Mouse (Mus musculus) midbrain, embryonic 11.5 days (tissue): ENCODE measurements around the gene Pigm. TPM values are rescaled to one million over a fixed set of nuclear protein-coding genes. Genes with fewer than 3 reads are reported as not detected.

Experiments used
- ATAC-seq: fragments of 200-750 bp; cut with Nextera tagmentation; 2 replicates; pipeline ENCODE4 v1.8.0; 2017; ENCODE audit warnings: moderate TSS enrichment, moderate library complexity; ENCODE audit not compliant: low FRiP score
- DNase-seq: peaks from one replicate; pipeline ENCODE4 v3.0.0; 2015; ENCODE audit warnings: low spot score; ENCODE audit errors: missing footprints
- H3K27ac ChIP-seq: fragments of 300-500 bp; sonication (generic); 2 replicates; pipeline ENCODE4 v1.5.1; 2014; ENCODE audit warnings: low read depth, low read length
- H3K27me3 ChIP-seq: fragments of 300-500 bp; sonication (generic); 2 replicates; pipeline ENCODE4 v1.6.1; 2014; ENCODE audit warnings: mild to moderate bottlenecking, low read length, moderate library complexity, mixed read lengths; ENCODE audit not compliant: control insufficient read depth, insufficient read depth
- H3K36me3 ChIP-seq: fragments of 300-500 bp; sonication (generic); 2 replicates; pipeline ENCODE4 v1.6.1; 2014; ENCODE audit warnings: mild to moderate bottlenecking, low read length, moderate library complexity, mixed read lengths; ENCODE audit not compliant: control insufficient read depth, insufficient read depth
- H3K4me1 ChIP-seq: fragments of 300-500 bp; sonication (generic); 2 replicates; pipeline ENCODE4 v1.6.1; 2014; ENCODE audit warnings: low read length; ENCODE audit not compliant: control insufficient read depth, insufficient read depth
- H3K4me2 ChIP-seq: fragments of 300-500 bp; sonication (generic); 2 replicates; pipeline ENCODE4 v1.6.1; 2014; ENCODE audit warnings: mild to moderate bottlenecking, moderate library complexity
- H3K4me3 ChIP-seq: fragments of 300-500 bp; sonication (generic); 2 replicates; pipeline ENCODE4 v1.5.1; 2014; ENCODE audit warnings: low read depth, low read length
- H3K9ac ChIP-seq: fragments of 300-500 bp; sonication (generic); 2 replicates; pipeline ENCODE4 v1.6.1; 2014; ENCODE audit warnings: low read length
- H3K9me3 ChIP-seq: fragments of 300-500 bp; sonication (generic); 2 replicates; pipeline ENCODE4 v1.6.1; 2016; ENCODE audit warnings: low read length; ENCODE audit not compliant: control insufficient read depth
- WGBS: fragments of 180-500 bp; shearing (Covaris S2); extraction: QIAGEN DNeasy Blood & Tissue Kit; methylation state at CpG from one replicate; pipeline ENCODE4 v1.1.7; 2014; 5-methylcytosine and 5-hydroxymethylcytosine counted together
- polyA plus RNA-seq: library from polyadenylated mRNA; unstranded; fragments of >200 nt; fragmentation: Nextera tagmentation; extraction: Ambion mirVana; gene quantifications from 2 replicates; pipeline ENCODE4 v1.2.1, GENCODE M21; 2014

The Pigm gene
- polyA plus RNA-seq, 1 experiment from 2014 or later = 11.0 TPM

DNA sequence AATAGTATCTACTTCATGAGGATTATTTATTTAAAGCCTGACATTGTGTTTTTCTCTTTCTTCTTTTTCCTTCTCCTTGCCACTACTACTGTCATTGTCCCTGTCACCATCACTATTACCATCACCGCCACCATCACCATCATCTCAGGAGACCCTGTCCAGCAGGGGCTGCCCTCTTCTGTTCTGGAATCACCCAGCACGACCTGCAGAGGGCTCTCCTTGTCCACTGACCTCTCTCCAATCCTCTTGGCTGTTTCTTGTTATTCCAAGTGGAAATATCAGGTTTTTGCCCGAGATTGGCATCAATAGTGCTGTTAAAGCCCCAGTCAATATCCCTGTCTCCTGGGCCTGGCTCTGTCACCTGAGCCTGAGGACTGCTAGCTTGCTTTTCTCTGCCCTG lies 42.8 kb upstream of the Pigm start:
- Histone ChIP-seq H3K4me1 (peaks cover 11% of the 10 kb centered on the region), H3K4me3 (no peak overlapping the region), H3K27ac (no peak overlapping the region), H3K9ac (no peak overlapping the region), H3K4me2 (no peak overlapping the region), H3K27me3 (peaks cover 5% of the 10 kb centered on the region; the same call in 1 of the 2 replicates), H3K9me3 (no peaks in the 10 kb centered on the region), H3K36me3 (no peaks in the 10 kb centered on the region)
- ATAC-seq (peak; percentile 65; the same call in 1 of the 2 replicates), DNase-seq (no peak)
- WGBS = 10% methylated on average over 3 of the region's 3 CpGs

DNA sequence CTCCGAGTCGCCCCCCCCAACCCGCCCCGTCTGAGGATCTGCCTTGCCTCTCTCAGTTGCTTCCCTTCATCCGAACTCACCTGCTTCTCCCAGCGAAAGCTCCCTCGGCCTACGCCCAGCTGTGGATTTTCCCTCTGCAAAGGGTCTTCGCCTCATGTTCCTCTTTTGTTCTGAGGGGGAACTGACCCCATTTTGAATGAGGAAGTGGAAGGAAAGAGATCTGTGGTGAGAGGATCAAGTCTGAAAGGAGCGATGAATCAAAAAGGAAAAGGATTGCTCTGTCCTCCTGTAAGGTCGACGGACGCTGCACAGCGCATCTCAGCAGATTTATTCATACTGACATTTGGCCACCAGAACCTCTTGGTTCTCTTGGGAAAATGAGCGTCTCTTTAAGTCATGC lies 40.5 kb upstream of the Pigm start:
- Histone ChIP-seq H3K9ac (no peak overlapping the region), H3K27me3 (peaks cover 2% of the 10 kb centered on the region; the same call in 1 of the 2 replicates), H3K9me3 (no peaks in the 10 kb centered on the region), H3K4me3 (no peak overlapping the region), H3K36me3 (no peaks in the 10 kb centered on the region), H3K4me1 (peaks cover 8% of the 10 kb centered on the region; the same call in 1 of the 2 replicates), H3K4me2 (no peak overlapping the region), H3K27ac (no peak overlapping the region)
- ATAC-seq (no peak), DNase-seq (no peak)
- 82% methylated on average over 15 of the region's 15 CpGs for WGBS

DNA sequence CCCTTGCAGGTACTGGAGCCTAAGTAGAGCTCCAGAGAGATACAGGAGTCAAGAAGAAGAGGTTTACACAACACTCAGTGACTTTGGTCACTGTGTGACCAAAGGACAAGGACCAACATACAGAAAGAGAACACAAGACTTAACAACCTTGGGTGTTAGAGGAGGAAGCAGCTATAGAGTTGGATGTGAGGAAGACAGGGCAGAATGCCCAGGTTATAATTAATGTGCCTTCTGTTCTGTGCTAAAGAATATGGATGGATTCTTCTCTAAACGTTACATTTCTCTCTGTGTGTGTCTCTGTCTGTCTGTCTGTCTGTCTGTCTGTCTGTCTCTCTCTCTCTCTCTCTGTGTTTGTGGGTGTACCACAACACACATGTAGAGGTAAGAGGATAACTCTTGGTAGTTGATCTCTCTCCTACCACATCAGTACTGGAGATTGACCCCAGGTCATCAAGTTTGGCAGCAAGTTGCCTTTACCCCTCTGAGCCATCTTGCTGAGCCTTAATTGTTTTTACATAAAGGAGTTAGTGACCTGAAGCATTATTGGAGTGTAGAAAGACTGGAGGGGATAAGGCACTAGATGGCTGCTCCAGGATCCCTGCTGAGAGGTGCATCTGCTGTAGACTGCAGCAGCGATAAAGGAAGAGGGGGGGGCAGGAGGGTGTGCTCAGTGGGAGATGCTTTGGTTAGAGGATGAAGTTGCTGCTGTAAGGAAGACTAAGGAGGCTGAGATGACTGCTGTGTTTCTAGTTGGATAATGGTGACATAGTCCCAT lies 38.7 kb upstream of the Pigm start:
- Histone ChIP-seq H3K27me3 (peaks cover 3% of the 10 kb centered on the region), H3K4me2 (no peak overlapping the region), H3K9me3 (no peaks in the 10 kb centered on the region), H3K4me1 (peaks cover 8% of the 10 kb centered on the region), H3K27ac (no peak overlapping the region), H3K36me3 (no peaks in the 10 kb centered on the region), H3K4me3 (no peak overlapping the region), H3K9ac (no peak overlapping the region)
- DNase-seq = no peak
- WGBS = 29% methylated on average over 2 of the region's 2 CpGs
- no peak for ATAC-seq

DNA sequence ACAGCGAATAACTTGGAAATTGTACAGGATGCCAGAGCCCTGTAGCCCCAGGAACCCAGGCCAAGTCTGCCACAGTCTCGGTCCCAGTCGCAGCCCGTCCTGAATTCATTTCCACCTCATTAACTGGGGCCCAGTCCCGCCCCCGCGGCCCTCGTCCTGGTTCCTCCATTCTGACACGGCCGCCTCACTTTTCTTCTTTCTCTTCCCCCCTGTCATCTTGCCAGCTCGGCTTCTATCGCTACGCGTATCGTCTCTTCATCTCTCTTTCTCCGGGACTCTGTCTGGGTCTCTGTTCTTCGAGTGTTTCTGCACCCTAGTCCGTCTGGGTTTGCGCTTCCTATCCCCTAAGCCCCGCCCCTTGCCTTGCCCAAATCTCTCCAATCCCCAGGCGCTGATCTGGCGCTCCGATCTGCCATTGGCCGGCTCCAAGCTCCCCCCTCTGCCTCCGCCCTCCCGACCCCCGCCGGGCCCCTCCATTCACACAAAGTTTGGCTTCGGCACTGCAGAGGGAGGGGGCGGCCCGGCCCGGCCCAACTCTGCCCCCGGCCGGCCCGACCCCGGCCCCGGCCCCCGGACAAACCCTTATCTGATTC lies 35.5 kb upstream of the Pigm start, which contains the start of gene Kcnj10:
Gene Kcnj10 (plus strand): TSS at position 482 of the 593 bp plus-strand sequence.
- Histone ChIP-seq H3K4me1 (peaks cover 8% of the 10 kb centered on the region), H3K4me3 (peak within 1 kb of the TSS; percentile 39), H3K27ac (no peak within 1 kb of the TSS), H3K27me3 (peaks cover 6% of the 10 kb centered on the region), H3K36me3 (no peaks in the 10 kb centered on the region), H3K4me2 (peak within 1 kb of the TSS; percentile 57), H3K9ac (peak within 1 kb of the TSS; percentile 43), H3K9me3 (no peaks in the 10 kb centered on the region)
- peak; percentile 97 for DNase-seq
- peak; percentile 95 for ATAC-seq
- under 1% methylated on average over 38 of the region's 38 CpGs for WGBS

DNA sequence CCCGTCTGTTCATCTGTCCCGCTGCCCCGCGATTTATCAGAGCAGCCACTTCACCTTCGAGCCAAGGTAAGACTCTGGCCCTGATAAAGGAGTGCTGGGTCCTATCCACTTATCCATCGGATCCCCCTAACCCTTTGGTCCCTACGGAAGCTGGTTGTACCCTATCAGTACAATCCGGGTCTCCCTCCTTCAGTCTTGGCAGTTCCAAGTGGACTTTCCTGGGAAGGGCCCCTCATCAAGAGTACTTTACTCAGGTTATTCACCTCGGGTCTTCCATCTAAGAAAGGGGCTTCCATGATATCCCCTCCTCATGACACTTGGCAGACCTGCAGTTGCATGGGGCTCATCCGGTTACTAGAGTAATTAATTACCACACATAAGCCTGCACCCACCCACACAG lies 35.0 kb upstream of the Pigm start:
- H3K27ac ChIP-seq = no peak overlapping the region
- peaks cover 8% of the 10 kb centered on the region for H3K4me1 ChIP-seq
- no peaks in the 10 kb centered on the region for H3K36me3 ChIP-seq
- ATAC-seq (no peak), DNase-seq (peak; percentile 92)
- peaks cover 6% of the 10 kb centered on the region for H3K27me3 ChIP-seq
- H3K9ac ChIP-seq = peak overlapping the region; percentile 43; the same call in 1 of the 2 replicates
- peak overlapping the region; percentile 39 for H3K4me3 ChIP-seq
- H3K9me3 ChIP-seq = no peaks in the 10 kb centered on the region
- H3K4me2 ChIP-seq = peak overlapping the region; percentile 57
- WGBS = 18% methylated on average over 10 of the region's 10 CpGs

DNA sequence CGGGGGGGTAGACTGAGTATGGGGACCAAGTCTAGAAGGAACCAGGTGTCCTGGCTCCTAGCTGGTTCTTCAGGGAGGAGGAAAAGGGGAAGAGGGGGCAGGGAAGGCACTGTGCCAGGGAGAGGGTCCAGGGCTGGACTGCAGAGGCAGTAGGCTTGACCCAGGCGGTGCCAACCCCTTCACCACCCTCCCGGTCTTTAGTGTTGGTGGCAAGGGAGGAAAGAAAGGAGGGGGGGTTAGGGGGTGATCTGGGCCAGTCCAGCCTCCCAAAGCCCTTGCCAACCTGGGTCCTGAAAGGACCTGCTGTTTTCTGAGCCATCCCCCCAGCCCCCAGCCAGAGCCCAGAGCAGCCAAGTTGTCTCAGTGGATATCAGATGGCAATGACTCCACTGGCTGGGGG lies 33.6 kb upstream of the Pigm start:
- H3K4me1 ChIP-seq = peaks cover 7% of the 10 kb centered on the region
- no peak overlapping the region for H3K4me3 ChIP-seq
- H3K4me2 ChIP-seq = peak overlapping the region; percentile 1; the same call in 1 of the 2 replicates
- H3K9ac ChIP-seq = no peak overlapping the region
- H3K27me3 ChIP-seq = peaks cover 6% of the 10 kb centered on the region
- 87% methylated on average over 3 of the region's 3 CpGs for WGBS
- no peaks in the 10 kb centered on the region for H3K36me3 ChIP-seq
- ATAC-seq (no peak), DNase-seq (no peak)
- H3K27ac ChIP-seq = no peak overlapping the region
- no peaks in the 10 kb centered on the region for H3K9me3 ChIP-seq

DNA sequence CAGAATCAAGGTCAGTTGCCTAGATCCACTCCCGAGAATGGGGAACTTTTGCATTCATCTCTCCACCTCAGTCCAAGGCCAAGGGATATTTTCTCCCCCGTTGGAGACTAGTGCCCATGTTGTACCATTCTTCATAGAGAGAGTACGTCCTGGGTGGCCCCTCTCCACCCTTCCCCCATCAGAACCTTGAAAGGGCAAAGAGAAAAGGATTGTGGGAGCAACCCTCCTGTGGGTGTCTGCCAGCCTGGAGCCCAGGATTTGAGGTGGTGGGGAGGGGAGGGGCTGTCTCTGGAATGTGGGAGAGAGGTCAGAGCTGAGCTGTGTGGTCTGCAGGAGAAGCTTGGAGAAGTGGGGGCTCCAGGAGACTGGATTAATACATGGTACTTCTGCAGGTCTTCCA lies 32.4 kb upstream of the Pigm start:
- no peak for DNase-seq
- peaks cover 9% of the 10 kb centered on the region for H3K4me1 ChIP-seq
- H3K9me3 ChIP-seq = no peaks in the 10 kb centered on the region
- no peak for ATAC-seq
- H3K27ac ChIP-seq = no peak overlapping the region
- no peak overlapping the region for H3K4me2 ChIP-seq
- no peak overlapping the region for H3K9ac ChIP-seq
- no peak overlapping the region for H3K4me3 ChIP-seq
- 67% methylated on average over 3 of the region's 3 CpGs for WGBS
- no peaks in the 10 kb centered on the region for H3K36me3 ChIP-seq
- H3K27me3 ChIP-seq = peaks cover 6% of the 10 kb centered on the region

DNA sequence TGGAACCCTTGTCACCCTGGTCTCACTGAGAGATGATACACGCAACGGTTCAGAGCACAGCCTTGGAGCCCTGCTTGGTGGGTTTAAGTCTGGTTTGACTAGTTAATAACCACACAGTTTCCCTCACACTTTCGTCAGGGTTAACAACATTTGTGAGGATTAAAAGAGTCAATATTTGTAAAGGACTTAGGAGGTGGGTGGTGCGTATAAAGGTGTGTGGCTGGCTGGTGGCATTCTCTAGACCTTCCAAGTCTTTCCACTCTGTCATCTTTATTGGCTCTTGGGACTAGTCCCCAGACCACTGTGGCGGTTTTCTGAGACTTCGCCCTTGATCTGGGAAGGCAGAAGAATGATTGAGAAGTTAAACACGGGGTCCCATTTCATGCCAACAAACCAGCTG lies 31.5 kb upstream of the Pigm start:
- DNase-seq (no peak), ATAC-seq (no peak)
- Histone ChIP-seq H3K9ac (no peak overlapping the region), H3K27me3 (peaks cover 6% of the 10 kb centered on the region), H3K4me2 (no peak overlapping the region), H3K4me3 (no peak overlapping the region), H3K36me3 (no peaks in the 10 kb centered on the region), H3K27ac (no peak overlapping the region), H3K9me3 (no peaks in the 10 kb centered on the region), H3K4me1 (peaks cover 18% of the 10 kb centered on the region)
- 83% methylated on average over 7 of the region's 7 CpGs for WGBS

DNA sequence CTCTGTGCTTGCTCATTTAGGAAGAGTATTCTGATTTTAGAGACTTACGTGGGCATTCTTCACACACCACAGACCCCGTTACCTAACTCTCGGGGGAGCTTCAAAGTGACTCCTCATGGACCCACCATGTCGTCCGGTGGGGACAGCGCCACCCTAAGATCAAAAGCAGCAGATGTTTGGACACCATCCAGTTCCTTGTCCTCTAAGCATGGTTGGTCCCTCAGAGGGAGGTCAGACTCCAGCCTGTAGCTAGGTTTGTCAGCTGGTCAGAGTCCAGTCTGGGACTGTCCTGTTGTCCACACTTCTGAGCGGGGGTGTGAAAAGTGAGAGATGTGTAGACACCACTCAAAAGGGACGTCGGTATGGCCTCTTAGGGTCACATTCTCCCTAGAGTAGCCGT lies 29.6 kb upstream of the Pigm start:
- no peak overlapping the region for H3K27ac ChIP-seq

More for the DNA sequence above, 29.6 kb upstream of the Pigm start:
- DNase-seq (no peak), ATAC-seq (no peak)
- Histone ChIP-seq H3K9ac (no peak overlapping the region), H3K27me3 (peaks cover 6% of the 10 kb centered on the region), H3K9me3 (no peaks in the 10 kb centered on the region), H3K4me1 (peaks cover 30% of the 10 kb centered on the region), H3K4me3 (no peak overlapping the region), H3K4me2 (no peak overlapping the region), H3K36me3 (no peaks in the 10 kb centered on the region)
- 88% methylated on average over 10 of the region's 10 CpGs for WGBS
